Mouse (Mus musculus): Measurements from ENCODE around the gene Tle4. TPM values are rescaled to one million over a fixed set of nuclear protein-coding genes. Genes with fewer than 3 reads are reported as not detected.
"Not testable (repeated sequence)": the region's sequence is repeated elsewhere in the genome, so short reads cannot be mapped to it uniquely, and the experiment has no call there.

Gene Tle4
- 10 to 100 TPM; 36.5 to 46.6 TPM for total RNA-seq (2021)
- long read RNA-seq, experiment 1, partial matches to known transcripts: 6 of 12 reads
- long read RNA-seq, experiment 1, other reads (novel, unspliced or antisense): 6 of 12 reads
- long read RNA-seq, experiment 2, partial matches to known transcripts: 4 of 4 reads
- long read RNA-seq, experiment 2, other reads (novel, unspliced or antisense): 0 of 4 reads

GRCm38 (mm10) chr19:14597917-14598689, at the start of gene Tle4:
Tle4 (minus strand) TSS chr19:14598051.
- DNase-seq (ENCODE audit: low spot score in 2 of 2): peak; percentile 100

GRCm38 (mm10) chr19:14645666-14646065, 47.8 kb upstream of the Tle4 start:
- DNase-seq (ENCODE audit: low spot score in 2 of 2): no peak

- DNase-seq (ENCODE audit: low spot score in 2 of 2): no peak
These were observed 46.9 kb upstream of the Tle4 start for GRCm38 (mm10) chr19:14644756-14645155.

GRCm38 (mm10) chr19:14643091-14643490, 45.2 kb upstream of the Tle4 start:
- DNase-seq (ENCODE audit: low spot score in 2 of 2): not testable (repeated sequence)

- DNase-seq (ENCODE audit: low spot score in 2 of 2): no peak
These were observed 44.8 kb upstream of the Tle4 start for GRCm38 (mm10) chr19:14642663-14643062.

- peak in 1 of 2 experiments; percentile 7 for DNase-seq (ENCODE audit: low spot score in 2 of 2)
These were observed 37.5 kb upstream of the Tle4 start for GRCm38 (mm10) chr19:14635213-14635928.

- no peak for DNase-seq (ENCODE audit: low spot score in 2 of 2)
These were observed 25.5 kb upstream of the Tle4 start for GRCm38 (mm10) chr19:14623355-14623754.

- DNase-seq (ENCODE audit: low spot score in 2 of 2): peak; percentile 50 to 53
These were observed 22.7 kb upstream of the Tle4 start for GRCm38 (mm10) chr19:14620534-14620933.

GRCm38 (mm10) chr19:14619814-14620213, 22.0 kb upstream of the Tle4 start:
- no peak for DNase-seq (ENCODE audit: low spot score in 2 of 2)

GRCm38 (mm10) chr19:14614816-14615215, 17.0 kb upstream of the Tle4 start:
- no peak for DNase-seq (ENCODE audit: low spot score in 2 of 2)

- no peak for DNase-seq (ENCODE audit: low spot score in 2 of 2)
These were observed 12.9 kb upstream of the Tle4 start for GRCm38 (mm10) chr19:14610542-14611317.

- no peak for DNase-seq (ENCODE audit: low spot score in 2 of 2)
These were observed 3.0 kb upstream of the Tle4 start for GRCm38 (mm10) chr19:14600841-14601240.

GRCm38 (mm10) chr19:14600354-14600753, 2.5 kb upstream of the Tle4 start:
- DNase-seq (ENCODE audit: low spot score in 2 of 2): no peak

GRCm38 (mm10) chr19:14599851-14600251, 2.0 kb upstream of the Tle4 start:
- no peak for DNase-seq (ENCODE audit: low spot score in 2 of 2)

GRCm38 (mm10) chr19:14598690-14599288, 938 bp upstream of the Tle4 start:
- DNase-seq (ENCODE audit: low spot score in 2 of 2): no peak

- DNase-seq (ENCODE audit: low spot score in 2 of 2): peak; percentile 19 to 59
These were observed 622 bp downstream of the Tle4 start for GRCm38 (mm10) chr19:14596941-14597916.

GRCm38 (mm10) chr19:14596358-14596940, 1.4 kb downstream of the Tle4 start:
- DNase-seq (ENCODE audit: low spot score in 2 of 2): no peak

- peak; percentile 4 to 20 for DNase-seq (ENCODE audit: low spot score in 2 of 2)
These were observed 2.4 kb downstream of the Tle4 start for GRCm38 (mm10) chr19:14595390-14595997.

- no peak for DNase-seq (ENCODE audit: low spot score in 2 of 2)
These were observed 3.3 kb downstream of the Tle4 start for GRCm38 (mm10) chr19:14594537-14594936.
